Mouse (Mus musculus) testis, adult 2 months (tissue): ENCODE measurements at regions not wholly inside any gene's neighbourhood (a gene's known extent, or its start where the extent isn't known, plus 50 kb on each side); places are given as distances from the start of the nearest gene placed in this dataset.

Source experiments
- CTCF ChIP-seq: fragments of 200-500 bp; IDR thresholded peaks from 2 replicates; pipeline ENCODE4 v1.5.1; 2012; ENCODE audit warnings: low read depth, mild to moderate bottlenecking, inconsistent platforms, low read length, moderate library complexity; ENCODE audit not compliant: control insufficient read depth, insufficient read depth, insufficient replicate concordance
- POLR2A ChIP-seq: fragments of 200-500 bp; IDR thresholded peaks from 2 replicates; pipeline ENCODE4 v1.6.1; 2012; ENCODE audit warnings: low read depth, mild to moderate bottlenecking, inconsistent platforms, low read length, moderate library complexity; ENCODE audit not compliant: control insufficient read depth

GRCm38 (mm10) chr3:66514587-66514986 lies 217.9 kb upstream of the Veph1 start:
- TF ChIP-seq POLR2A (no peak), CTCF (no peak)
